Mouse (Mus musculus) frontal cortex, adult 2 months (tissue): Measurements from ENCODE around the gene Slc38a4. TPM values are rescaled to one million over a fixed set of nuclear protein-coding genes. Genes with fewer than 3 reads are reported as not detected.

Experiments
- DNase-seq, 2 experiments: peaks; one replicate each; pipeline ENCODE4 v3.0.0; 2022; ENCODE audit warnings: low spot score in 1 of 2; ENCODE audit errors: extremely low spot score in 1 of 2
- polyA plus RNA-seq: library from polyadenylated mRNA; depleted of rRNA; stranded (reverse); fragments of >200 nt; gene quantifications from 2 replicates; pipeline ENCODE4 v1.2.3, GENCODE M21; 2012; rRNA removed

The Slc38a4 gene
- polyA plus RNA-seq, 1 experiment: 1.3 TPM

GRCm38 (mm10) chr15:96972706-96973274 is 83.0 kb downstream of the Slc38a4 start:
- DNase-seq: no peak

GRCm38 (mm10) chr15:96971906-96972305 is 83.8 kb downstream of the Slc38a4 start:
- DNase-seq: no peak

- no peak for DNase-seq
Measured at GRCm38 (mm10) chr15:96969792-96970191, 86.0 kb downstream of the Slc38a4 start.

GRCm38 (mm10) chr15:96968741-96969140 is 87.0 kb downstream of the Slc38a4 start:
- DNase-seq: peak in 1 of 2 experiments; percentile 32

GRCm38 (mm10) chr15:96966326-96966725 is 89.4 kb downstream of the Slc38a4 start:
- DNase-seq: no peak

- no peak for DNase-seq
Measured at GRCm38 (mm10) chr15:96963735-96964134, 92.0 kb downstream of the Slc38a4 start.

- DNase-seq: no peak
Measured at GRCm38 (mm10) chr15:96963318-96963717, 92.4 kb downstream of the Slc38a4 start.

GRCm38 (mm10) chr15:96960343-96960742 is 95.4 kb downstream of the Slc38a4 start:
- DNase-seq: peak in 1 of 2 experiments; percentile 31

- DNase-seq: no peak
Measured at GRCm38 (mm10) chr15:96959247-96959646, 96.5 kb downstream of the Slc38a4 start.

- DNase-seq: no peak
Measured at GRCm38 (mm10) chr15:96956699-96957098, 99.1 kb downstream of the Slc38a4 start.

GRCm38 (mm10) chr15:96954389-96954788 is 101.4 kb downstream of the Slc38a4 start:
- DNase-seq: no peak

- DNase-seq: no peak
Measured at GRCm38 (mm10) chr15:96953938-96954238, 101.9 kb downstream of the Slc38a4 start.

- DNase-seq: peak in 1 of 2 experiments; percentile 83
Measured at GRCm38 (mm10) chr15:96953112-96953937, 102.4 kb downstream of the Slc38a4 start.

- no peak for DNase-seq
Measured at GRCm38 (mm10) chr15:96952488-96952887, 103.3 kb downstream of the Slc38a4 start.

GRCm38 (mm10) chr15:96951783-96952182 is 104.0 kb downstream of the Slc38a4 start:
- DNase-seq: no peak

GRCm38 (mm10) chr15:96948471-96948870 is 107.3 kb downstream of the Slc38a4 start:
- DNase-seq: no peak

Other genes with a start within 250 kb of the Slc38a4 start
- gene Pced1b, start 191.2 kb upstream of the Slc38a4 start, polyA plus RNA-seq: 13.0 and 14.4 TPM in 2 replicates
- gene Amigo2, start 191.3 kb upstream of the Slc38a4 start, polyA plus RNA-seq: 10.8 and 12.1 TPM in 2 replicates